ENCODE assay signal across 14 mouse cellular contexts in genomic region chr12:104630590-104630989, GRCm38 (mm10).
DNase-seq lines count a peak whose midpoint lies in the region.
"Had no signal": no experiment of that assay in that cellular context is flagged by ENCODE, and none has a peak within 500 bp of the region (broad histone marks: within the 10 kb centered on the region; RNA-seq: fewer than 3 reads in every experiment).

No protein-coding gene starts in this region.

- peaks cover 19% of the 10 kb centered on the region; the same call in 1 of the 2 replicates for H3K27me3 ChIP-seq in heart, embryonic 10.5 days (ENCODE audit: insufficient read depth, poor library complexity, severe bottlenecking)

- H3K27ac ChIP-seq in heart, embryonic 10.5 days: no peak overlapping the region

- no peaks in the 10 kb centered on the region for H3K9me3 ChIP-seq in heart, embryonic 10.5 days

- DNase-seq in heart, adult 11 months: peak; percentile 91
- DNase-seq in heart, embryonic 10.5 days (ENCODE audit: low spot score): no peak
- DNase-seq: adrenal gland, adult 2 months; adrenal gland, adult 8-10 months; adrenal gland, postnatal 10 days; adrenal gland, postnatal 14 days; adrenal gland, postnatal 25 days; adrenal gland, postnatal 36 days; B cell, adult 2 months; cerebellum, adult 11 months; cerebellum, adult 11-12 months; cerebellum, adult 18-20 months; cerebellum, adult 2 months had no signal

- H3K4me3 ChIP-seq in heart, embryonic 10.5 days: no peak overlapping the region

- no peaks in the 10 kb centered on the region for H3K4me1 ChIP-seq in heart, embryonic 10.5 days

- H3K36me3 ChIP-seq in heart, embryonic 10.5 days: no peaks in the 10 kb centered on the region
- H3K36me3 ChIP-seq: G1E had no signal

- WGBS in heart, embryonic 10.5 days: 91% methylated on average over 3 of the region's 3 CpGs
